Mouse (Mus musculus) heart, postnatal 0 days (tissue): ENCODE results near the gene Crip1.

Source experiments
- CTCF ChIP-seq: IDR thresholded peaks from 2 replicates; pipeline ENCODE4 v1.5.1; 2016; ENCODE audit warnings: antibody characterized with exemption, control low read depth, low read depth
- EP300 ChIP-seq: IDR thresholded peaks from 2 replicates; pipeline ENCODE4 v1.6.1; 2016; ENCODE audit warnings: antibody characterized with exemption, low read depth

- TF ChIP-seq CTCF (no peak), EP300 (peak; percentile 37; the same call in 1 of the 2 replicates)
These were observed 1.2 kb upstream of the Crip1 start for GRCm38 (mm10) chr12:113144886-113145285.
